Mouse (Mus musculus) granulocyte monocyte progenitor cell, adult 5-6 weeks (primary cell): ENCODE data around the gene Clcn1. TPM values are rescaled to one million over a fixed set of nuclear protein-coding genes. Genes with fewer than 3 reads are reported as not detected.

Experiments
- ATAC-seq: replicated peaks from 2 replicates; pipeline ENCODE4 v1.8.0; 2016; ENCODE audit warnings: mild to moderate bottlenecking, moderate TSS enrichment, inconsistent platforms; ENCODE audit not compliant: poor library complexity, severe bottlenecking
- total RNA-seq, 2 experiments: library from RNA; stranded (forward) in 1 of 2; stranded (reverse) in 1 of 2; fragments of 200-712, 200-1000 nt in 1 of 2; fragments of >200 nt in 1 of 2; fragmentation: Nextera tagmentation in 1 of 2; gene quantifications; 2 replicates each; pipeline ENCODE4 v1.2.3; 2014 to 2017

Gene Clcn1
- total RNA-seq, 2 experiments from 2014 or later = not detected

DNA sequence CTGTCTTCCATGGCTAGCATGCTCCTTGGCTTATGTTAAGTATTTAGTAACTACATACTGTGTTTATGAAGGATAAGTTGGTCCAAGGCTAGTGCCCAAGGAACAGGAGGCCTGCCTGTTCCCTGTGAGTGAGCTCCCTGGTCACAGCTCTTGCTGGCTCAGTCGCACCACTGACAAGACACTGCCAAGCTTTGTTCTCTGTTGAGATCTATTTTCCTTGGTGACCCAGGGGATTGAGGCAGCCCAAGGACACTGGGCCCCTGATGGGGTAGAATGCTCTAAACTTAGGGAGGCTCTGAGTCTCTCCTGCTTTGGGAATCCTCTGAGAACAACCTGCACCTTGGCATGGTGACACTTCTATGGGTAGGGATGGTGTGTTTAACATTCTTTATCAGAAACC is 75.6 kb downstream of the Clcn1 start:
- no peak for ATAC-seq

GRCm38 (mm10) chr6:42362497-42362896 is 76.0 kb downstream of the Clcn1 start:
- ATAC-seq = no peak

DNA sequence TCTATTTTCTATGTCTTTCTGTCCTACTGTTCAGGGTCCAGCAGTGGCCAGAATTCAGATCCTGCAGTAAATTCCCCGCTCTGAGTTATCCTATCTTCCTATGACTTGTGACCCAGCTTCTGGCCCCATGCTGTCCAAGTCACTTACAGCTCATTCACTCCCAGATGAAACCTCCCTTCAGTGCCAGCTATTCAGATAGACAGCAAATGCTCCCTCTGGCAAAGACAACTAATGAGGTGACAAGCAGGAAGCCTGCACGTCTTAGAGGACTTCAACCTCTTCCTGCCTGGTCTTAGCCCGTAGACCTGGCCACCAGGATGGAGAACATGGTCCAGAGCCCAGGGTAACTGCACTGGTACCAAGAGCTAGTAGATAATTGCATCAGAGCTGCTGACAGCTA is 76.5 kb downstream of the Clcn1 start:
- ATAC-seq = no peak

- no peak for ATAC-seq
These were observed 77.6 kb downstream of the Clcn1 start for GRCm38 (mm10) chr6:42364066-42364465.

DNA sequence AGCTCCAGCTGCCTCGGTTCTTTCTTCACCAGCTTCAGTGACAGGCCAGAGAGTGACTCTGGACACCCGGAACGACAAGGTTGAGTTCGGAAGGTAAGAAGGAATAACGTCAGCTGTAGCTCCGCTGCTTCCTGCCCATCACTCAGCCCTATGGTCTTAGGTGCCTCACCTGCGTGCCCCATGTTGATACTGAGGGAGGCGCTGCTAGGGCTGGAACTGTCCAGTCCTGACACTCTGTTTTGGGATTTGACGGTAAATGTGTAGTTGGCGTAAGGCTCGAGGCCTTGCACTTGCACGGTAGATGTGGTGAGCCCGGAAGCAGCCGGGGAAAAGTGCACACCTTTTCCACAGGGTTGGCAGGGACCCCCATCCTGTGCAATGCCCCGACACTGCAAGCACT is 78.1 kb downstream of the Clcn1 start:
- no peak for ATAC-seq

DNA sequence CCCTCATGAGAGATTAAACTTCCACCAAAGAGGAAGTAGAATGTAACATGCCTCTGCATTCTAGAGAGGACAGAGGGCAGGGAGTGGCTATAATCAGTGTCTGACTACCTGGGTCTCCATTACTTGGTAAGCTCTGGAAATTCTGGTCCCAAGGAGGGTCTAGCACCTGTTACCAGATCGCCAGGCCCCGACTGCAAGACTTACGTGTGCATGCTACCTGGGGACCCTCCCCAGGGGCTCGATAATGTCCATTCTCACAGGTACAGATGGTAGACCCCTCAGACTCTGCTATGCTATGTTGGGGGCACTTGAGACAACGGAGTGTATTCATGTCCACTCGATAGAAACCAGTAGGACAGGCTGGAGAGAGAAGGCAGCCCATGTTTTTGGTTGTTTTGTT is 78.7 kb downstream of the Clcn1 start:
- no peak for ATAC-seq

Other genes starting within 250 kb of the Clcn1 start
- gene Sva, start 248.3 kb upstream of the Clcn1 start, total RNA-seq (2014; fragmentation: Nextera tagmentation) = not detected in 2 replicates
- gene Sva, start 248.3 kb upstream of the Clcn1 start, total RNA-seq (2017) = not detected in 2 replicates
- not detected in 2 replicates for gene Tas2r139, start 145.7 kb upstream of the Clcn1 start, total RNA-seq (2014; fragmentation: Nextera tagmentation)
- not detected in 2 replicates for gene Tas2r139, start 145.7 kb upstream of the Clcn1 start, total RNA-seq (2017)
- gene Tas2r144, start 71.4 kb upstream of the Clcn1 start, total RNA-seq (2014; fragmentation: Nextera tagmentation) = not detected in 2 replicates
- gene Tas2r144, start 71.4 kb upstream of the Clcn1 start, total RNA-seq (2017) = not detected in 2 replicates
- gene Gstk1, start 40.8 kb upstream of the Clcn1 start, total RNA-seq (2014; fragmentation: Nextera tagmentation) = 10.5 and 16.7 TPM in 2 replicates
- gene Gstk1, start 40.8 kb upstream of the Clcn1 start, total RNA-seq (2017) = 4.9 and 6.4 TPM in 2 replicates
- not detected in 2 replicates for gene Tmem139, start 24.7 kb upstream of the Clcn1 start, total RNA-seq (2014; fragmentation: Nextera tagmentation)
- not detected in 2 replicates for gene Tmem139, start 24.7 kb upstream of the Clcn1 start, total RNA-seq (2017)
- gene Casp2, start 21.7 kb upstream of the Clcn1 start, total RNA-seq (2014; fragmentation: Nextera tagmentation) = 74.3 and 81.1 TPM in 2 replicates
- 48.6 and 58.7 TPM in 2 replicates for gene Casp2, start 21.7 kb upstream of the Clcn1 start, total RNA-seq (2017)
- not detected in 2 replicates for gene Fam131b, start 38.0 kb downstream of the Clcn1 start, total RNA-seq (2014; fragmentation: Nextera tagmentation)
- not detected in 2 replicates for gene Fam131b, start 38.0 kb downstream of the Clcn1 start, total RNA-seq (2017)
- 116 and 131 TPM in 2 replicates for gene Zyx, start 62.9 kb downstream of the Clcn1 start, total RNA-seq (2014; fragmentation: Nextera tagmentation)
- 17.6 and 17.8 TPM in 2 replicates for gene Zyx, start 62.9 kb downstream of the Clcn1 start, total RNA-seq (2017)
- 0.56 and 0.86 TPM in 2 replicates for gene Epha1, start 86.6 kb downstream of the Clcn1 start, total RNA-seq (2014; fragmentation: Nextera tagmentation)
- 0.04 TPM in 1 of 2 replicates, not detected in the other for gene Epha1, start 86.6 kb downstream of the Clcn1 start, total RNA-seq (2017)
- 1.6 TPM in 1 of 2 replicates, not detected in the other for gene Tas2r143, start 113.6 kb downstream of the Clcn1 start, total RNA-seq (2014; fragmentation: Nextera tagmentation)
- not detected in 2 replicates for gene Tas2r143, start 113.6 kb downstream of the Clcn1 start, total RNA-seq (2017)
- gene Tas2r135, start 118.7 kb downstream of the Clcn1 start, total RNA-seq (2014; fragmentation: Nextera tagmentation) = not detected in 2 replicates
- not detected in 2 replicates for gene Tas2r135, start 118.7 kb downstream of the Clcn1 start, total RNA-seq (2017)
- not detected in 2 replicates for gene Tas2r126, start 147.8 kb downstream of the Clcn1 start, total RNA-seq (2014; fragmentation: Nextera tagmentation)
- gene Tas2r126, start 147.8 kb downstream of the Clcn1 start, total RNA-seq (2017) = not detected in 2 replicates
- gene Olfr458, start 178.5 kb downstream of the Clcn1 start, total RNA-seq (2014; fragmentation: Nextera tagmentation) = not detected in 2 replicates
- not detected in 2 replicates for gene Olfr458, start 178.5 kb downstream of the Clcn1 start, total RNA-seq (2017)
- gene Olfr457, start 189.7 kb downstream of the Clcn1 start, total RNA-seq (2014; fragmentation: Nextera tagmentation) = not detected in 2 replicates
- not detected in 2 replicates for gene Olfr457, start 189.7 kb downstream of the Clcn1 start, total RNA-seq (2017)
- not detected in 2 replicates for gene Olfr456, start 200.5 kb downstream of the Clcn1 start, total RNA-seq (2014; fragmentation: Nextera tagmentation)
- not detected in 2 replicates for gene Olfr456, start 200.5 kb downstream of the Clcn1 start, total RNA-seq (2017)